Mouse (Mus musculus): ENCODE measurements around the gene Irx3.

DNA sequence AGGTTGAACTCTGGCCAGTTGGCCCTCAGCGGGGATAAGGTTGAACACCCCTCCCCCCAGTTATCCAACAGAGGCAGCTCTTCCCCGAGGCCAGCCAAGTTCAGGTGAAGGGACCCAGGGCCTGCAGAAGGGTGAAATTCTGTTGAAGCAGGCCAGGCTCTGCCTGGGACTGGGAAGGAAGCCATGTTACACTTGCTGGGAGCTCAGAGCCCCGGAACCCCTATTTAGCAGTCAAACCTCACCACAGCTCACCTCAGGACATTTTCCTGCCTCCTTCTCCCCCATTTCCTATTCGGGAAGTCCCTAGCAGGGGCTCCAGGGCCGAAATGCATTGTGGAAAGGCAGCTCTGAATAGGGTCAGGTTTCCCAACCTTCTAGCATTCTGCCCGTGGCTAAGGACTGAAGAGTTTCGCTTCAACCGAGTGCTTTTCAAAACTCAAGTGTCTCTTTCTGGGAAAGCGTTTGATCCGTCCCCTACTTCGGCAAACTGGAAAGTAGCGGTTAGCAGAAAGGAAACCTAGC is 4.9 kb upstream of the Irx3 start:
- TF ChIP-seq CTCF (IDR thresholded peaks at IDR 0.05; ENCODE audit: low read depth) (no peak), EP300 (IDR thresholded peaks at IDR 0.05; ENCODE audit: low read depth) (no peak)
